Mouse (Mus musculus): ENCODE measurements at regions not wholly inside any gene's neighbourhood (a gene's known extent, or its start where the extent isn't known, plus 50 kb on each side); places are given as distances from the start of the nearest gene placed in this dataset.
A peak's percentile ranks its signal among the peaks of the same experiment; 100 is the strongest.

DNA sequence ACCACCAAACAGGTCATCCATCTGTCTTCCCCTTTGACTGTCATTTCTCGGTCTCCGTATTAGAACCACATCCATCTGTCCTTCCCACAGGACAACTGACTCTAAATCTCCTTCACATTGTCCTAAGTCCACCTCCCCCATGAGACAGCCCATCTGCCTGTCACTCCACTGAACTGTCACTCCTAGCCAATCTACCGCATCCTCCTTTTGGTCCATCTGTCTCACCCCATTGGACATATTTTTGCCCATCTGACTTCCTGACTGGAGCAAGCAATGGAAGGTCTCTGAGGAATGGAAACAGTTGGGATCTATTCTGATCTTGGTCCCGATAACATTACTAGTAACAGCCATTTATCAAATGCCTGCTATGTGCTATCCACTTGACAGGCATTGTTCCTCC lies 99.9 kb upstream of the Pkdcc start:
- 85% methylated on average over 4 of the region's 4 CpGs for WGBS

DNA sequence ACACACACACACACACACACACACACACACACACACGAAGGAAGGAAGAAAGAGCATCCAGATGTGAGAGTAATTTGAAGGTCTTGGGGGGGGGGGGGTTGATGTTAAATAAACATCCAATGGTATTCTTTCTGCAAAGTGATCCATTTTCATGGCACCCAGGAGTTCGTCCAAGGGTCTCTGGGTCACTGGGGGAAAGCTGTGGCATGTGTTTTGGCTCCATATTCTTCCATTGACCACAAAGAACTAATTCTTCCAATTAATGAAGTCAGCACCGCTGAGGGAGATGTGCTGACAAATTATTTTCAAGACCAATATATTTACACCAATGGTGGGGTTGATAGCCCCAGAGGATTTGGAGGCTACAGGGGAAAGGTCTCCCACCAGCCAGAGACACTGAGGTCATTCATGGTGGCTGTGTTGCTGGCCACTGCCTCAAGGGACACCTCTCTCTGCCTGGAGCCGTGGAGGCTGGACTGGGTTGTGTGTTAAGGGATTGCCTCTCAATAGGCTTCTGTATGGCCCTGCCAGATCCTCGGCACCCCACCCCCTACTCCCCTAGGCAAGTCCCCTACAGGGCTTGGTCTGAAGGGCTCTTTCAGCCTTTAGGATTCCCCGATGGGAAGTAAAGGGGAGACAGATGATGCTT lies 99.1 kb upstream of the Pkdcc start:
- H3K36me3 ChIP-seq, result no peaks in the 10 kb centered on the region
- WGBS, result 31% methylated on average over 5 of the region's 6 CpGs
- H3K9me3 ChIP-seq, result no peaks in the 10 kb centered on the region
- ATAC-seq (ENCODE audit: insufficient number of reproducible peaks, insufficient read depth, low FRiP score, low TSS enrichment, low read depth), result peak; percentile 71; the same call in 1 of the 2 replicates
- no peak overlapping the region for H3K4me3 ChIP-seq (replicated peaks)
- peak overlapping the region; percentile 30 for H3K27ac ChIP-seq
- H3K4me2 ChIP-seq, result no peak overlapping the region
- peaks cover 15% of the 10 kb centered on the region for H3K4me1 ChIP-seq (replicated peaks)
- H3K27me3 ChIP-seq, result peaks cover 90% of the 10 kb centered on the region
- H3K9ac ChIP-seq (replicated peaks), result no peak overlapping the region

More for the DNA sequence above, 99.9 kb upstream of the Pkdcc start:
- Histone ChIP-seq H3K4me1 (replicated peaks) (peaks cover 13% of the 10 kb centered on the region), H3K27me3 (peaks cover 89% of the 10 kb centered on the region), H3K27ac (peak overlapping the region; percentile 66), H3K4me2 (no peak overlapping the region), H3K36me3 (no peaks in the 10 kb centered on the region), H3K4me3 (replicated peaks) (no peak overlapping the region), H3K9ac (replicated peaks) (no peak overlapping the region), H3K9me3 (no peaks in the 10 kb centered on the region)
- no peak for ATAC-seq (ENCODE audit: insufficient number of reproducible peaks, insufficient read depth, low FRiP score, low TSS enrichment, low read depth)

DNA sequence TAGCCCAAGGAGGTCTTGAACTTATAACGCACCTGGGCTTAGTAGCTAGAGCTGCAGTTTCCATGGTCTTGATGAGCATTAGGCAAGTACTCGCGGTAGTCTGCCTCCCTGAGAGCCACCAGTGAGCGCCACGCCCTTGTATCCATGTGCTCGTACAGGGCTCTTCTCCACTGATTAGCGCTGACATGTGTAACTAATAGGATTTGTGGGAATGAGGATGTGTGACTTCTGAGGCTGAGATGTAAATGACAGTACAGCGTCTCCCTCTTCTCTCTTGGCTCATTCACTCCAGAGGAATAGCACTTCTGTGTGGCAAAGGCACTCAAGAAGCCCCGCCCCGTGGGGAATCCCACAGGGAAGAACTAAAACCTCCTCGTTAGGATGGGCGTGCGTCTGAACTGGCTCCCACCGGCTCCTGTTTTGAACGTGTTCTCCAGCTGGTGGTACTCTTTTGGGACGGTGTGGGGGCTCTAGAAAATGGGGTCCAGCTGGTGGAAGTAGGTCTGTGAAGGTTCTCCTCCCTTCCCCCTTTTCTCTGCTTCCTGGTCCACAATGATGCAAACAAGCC lies 94.3 kb upstream of the Pkdcc start:
- H3K4me1 ChIP-seq (replicated peaks), result peaks cover 34% of the 10 kb centered on the region
- no peak overlapping the region for H3K4me2 ChIP-seq
- H3K36me3 ChIP-seq, result no peaks in the 10 kb centered on the region
- H3K27me3 ChIP-seq, result peaks cover 89% of the 10 kb centered on the region
- H3K9ac ChIP-seq (replicated peaks), result no peak overlapping the region
- no peak for ATAC-seq (ENCODE audit: insufficient number of reproducible peaks, insufficient read depth, low FRiP score, low TSS enrichment, low read depth)
- 60% methylated on average over 16 of the region's 16 CpGs for WGBS
- H3K9me3 ChIP-seq, result no peaks in the 10 kb centered on the region
- no peak overlapping the region for H3K27ac ChIP-seq
- H3K4me3 ChIP-seq (replicated peaks), result no peak overlapping the region

DNA sequence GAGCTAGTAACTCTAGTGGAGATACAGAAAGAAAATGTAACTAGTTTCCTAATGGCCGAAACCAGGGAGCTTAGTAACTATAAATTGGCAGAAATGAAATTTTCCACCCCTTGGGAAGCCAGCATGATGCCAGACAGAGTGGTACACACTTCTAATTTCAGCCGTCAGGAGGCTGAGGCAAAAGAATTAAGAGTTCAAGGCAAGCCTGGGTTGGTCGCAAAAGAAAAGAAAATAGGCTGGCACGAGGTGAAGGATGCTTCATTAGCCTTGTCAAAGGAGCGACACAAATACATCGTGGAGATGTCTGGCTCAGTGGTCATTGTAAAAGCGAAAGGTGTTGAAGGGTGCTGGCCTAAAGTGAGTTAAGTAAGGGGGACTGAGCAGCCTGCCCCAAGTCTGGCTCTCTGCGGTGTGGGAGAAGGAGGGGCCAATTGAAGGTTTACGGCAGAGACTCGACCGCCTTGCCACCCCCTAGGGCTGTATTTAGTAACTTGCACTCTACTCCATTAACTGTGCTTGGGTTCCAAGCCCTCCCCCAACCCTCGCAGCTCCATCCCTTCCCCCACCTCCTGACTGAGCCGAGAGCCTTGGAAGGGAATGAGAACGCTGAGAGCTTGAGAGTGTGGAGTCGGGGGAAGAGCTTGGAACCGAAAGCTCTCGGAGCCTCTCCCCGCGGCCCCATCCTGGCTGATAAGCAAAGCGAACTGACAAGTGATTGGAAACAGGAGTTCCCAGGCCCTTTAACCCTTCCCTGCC lies 92.4 kb upstream of the Pkdcc start:
- 6% methylated on average over 20 of the region's 20 CpGs for WGBS
- no peaks in the 10 kb centered on the region for H3K9me3 ChIP-seq
- 0 out of 2 replicates have a peak overlapping the region, but pooled peaks have one; percentile 24 for H3K9ac ChIP-seq (replicated peaks)
- peaks cover 93% of the 10 kb centered on the region for H3K27me3 ChIP-seq
- ATAC-seq (ENCODE audit: insufficient number of reproducible peaks, insufficient read depth, low FRiP score, low TSS enrichment, low read depth), result peak; percentile 71
- H3K4me1 ChIP-seq (replicated peaks), result peaks cover 40% of the 10 kb centered on the region
- peak overlapping the region; percentile 50 for H3K4me2 ChIP-seq
- no peaks in the 10 kb centered on the region for H3K36me3 ChIP-seq
- H3K27ac ChIP-seq, result peak overlapping the region; percentile 47; the same call in 1 of the 2 replicates
- peak overlapping the region; percentile 21 for H3K4me3 ChIP-seq (replicated peaks)

DNA sequence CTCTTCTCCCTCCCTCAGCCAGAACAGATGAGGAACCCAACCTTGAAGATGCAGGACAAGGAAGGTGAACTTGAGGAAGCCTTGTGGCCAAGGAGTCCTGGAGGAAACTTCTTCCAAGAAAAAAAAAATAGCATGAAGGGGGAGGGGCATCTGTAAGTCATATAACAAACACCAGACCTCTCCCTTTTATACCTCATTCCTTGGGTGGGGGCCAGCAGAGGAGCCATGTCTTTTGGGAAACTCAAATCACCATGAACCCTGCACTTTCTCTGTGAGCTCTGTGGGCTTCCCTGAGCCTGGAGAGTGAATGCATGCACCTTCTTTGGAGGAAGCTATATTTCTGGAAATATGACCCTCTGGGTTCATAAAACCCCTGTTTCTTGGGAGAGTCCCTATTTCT lies 90.0 kb upstream of the Pkdcc start:
- Histone ChIP-seq H3K4me1 (replicated peaks) (peaks cover 44% of the 10 kb centered on the region), H3K4me2 (peak overlapping the region; percentile 8; the same call in 1 of the 2 replicates), H3K9me3 (no peaks in the 10 kb centered on the region), H3K36me3 (no peaks in the 10 kb centered on the region), H3K4me3 (replicated peaks) (no peak overlapping the region), H3K27me3 (peaks cover 96% of the 10 kb centered on the region), H3K27ac (peak overlapping the region; percentile 71; the same call in 1 of the 2 replicates), H3K9ac (replicated peaks) (no peak overlapping the region)
- no peak for ATAC-seq (ENCODE audit: insufficient number of reproducible peaks, insufficient read depth, low FRiP score, low TSS enrichment, low read depth)

DNA sequence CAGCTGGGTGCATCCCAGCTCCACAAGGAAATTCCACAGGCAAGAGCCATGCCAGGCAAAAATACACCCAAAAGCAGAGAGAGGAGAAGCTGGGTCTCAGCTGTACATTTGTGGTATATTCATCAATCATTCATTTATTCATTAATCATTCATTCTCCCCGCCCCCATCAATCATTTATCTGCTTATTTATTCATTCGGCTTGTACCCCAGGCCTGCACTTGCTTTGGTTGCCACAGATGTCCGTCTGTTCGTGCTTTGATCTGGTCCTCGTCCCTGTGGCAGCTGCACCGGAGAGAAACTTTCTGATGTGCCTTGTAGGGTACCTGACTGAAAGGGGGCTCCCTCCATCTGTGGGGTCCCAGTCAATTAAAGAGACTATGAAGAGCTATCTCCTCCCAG lies 87.2 kb upstream of the Pkdcc start:
- H3K9me3 ChIP-seq, result no peaks in the 10 kb centered on the region
- no peaks in the 10 kb centered on the region for H3K36me3 ChIP-seq
- peaks cover 96% of the 10 kb centered on the region for H3K27me3 ChIP-seq
- ATAC-seq (ENCODE audit: insufficient number of reproducible peaks, insufficient read depth, low FRiP score, low TSS enrichment, low read depth), result no peak
- WGBS, result 45% methylated on average over 6 of the region's 6 CpGs
- H3K9ac ChIP-seq (replicated peaks), result no peak overlapping the region
- no peak overlapping the region for H3K4me2 ChIP-seq
- H3K4me1 ChIP-seq (replicated peaks), result peaks cover 39% of the 10 kb centered on the region
- H3K27ac ChIP-seq, result no peak overlapping the region
- H3K4me3 ChIP-seq (replicated peaks), result no peak overlapping the region

DNA sequence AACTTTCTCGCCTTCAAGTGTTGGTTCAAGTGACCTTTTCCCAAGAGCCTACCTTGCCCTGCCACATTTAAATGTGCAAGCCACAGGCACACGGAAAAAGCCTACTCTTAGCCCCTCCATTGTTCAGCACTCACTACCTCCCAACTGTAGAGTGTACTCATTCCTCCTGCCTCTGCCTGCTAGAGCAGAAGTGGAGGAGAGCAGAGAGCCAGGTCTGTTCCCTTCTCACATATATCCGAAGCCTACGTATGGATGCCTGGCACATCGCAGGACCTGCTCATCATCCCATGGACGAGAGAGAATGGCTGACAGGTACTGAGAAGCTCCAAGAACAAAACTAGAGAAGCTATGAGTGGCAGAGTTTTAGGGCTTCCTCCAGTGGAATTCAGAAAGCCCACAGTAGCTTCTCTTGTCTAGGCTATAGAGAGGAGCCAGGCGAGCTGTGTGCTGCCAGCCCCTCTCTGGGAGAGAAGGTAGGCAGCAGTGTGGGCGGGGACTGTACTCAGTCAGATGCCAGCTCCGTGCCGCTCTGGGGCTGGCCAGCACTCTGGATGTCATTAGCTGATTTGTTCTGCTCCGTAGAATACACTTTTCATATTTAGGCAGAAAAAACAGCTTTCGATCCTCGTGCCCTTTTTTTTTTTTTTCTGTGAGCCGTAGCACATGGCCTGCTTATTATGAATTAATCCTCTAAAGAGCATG lies 86.1 kb upstream of the Pkdcc start:
- H3K9ac ChIP-seq (replicated peaks), result no peak overlapping the region
- H3K27ac ChIP-seq, result no peak overlapping the region
- H3K36me3 ChIP-seq, result no peaks in the 10 kb centered on the region
- H3K9me3 ChIP-seq, result no peaks in the 10 kb centered on the region
- H3K4me3 ChIP-seq (replicated peaks), result no peak overlapping the region
- peaks cover 94% of the 10 kb centered on the region for H3K27me3 ChIP-seq
- WGBS, result 58% methylated on average over 14 of the region's 14 CpGs
- ATAC-seq (ENCODE audit: insufficient number of reproducible peaks, insufficient read depth, low FRiP score, low TSS enrichment, low read depth), result no peak
- H3K4me1 ChIP-seq (replicated peaks), result peaks cover 40% of the 10 kb centered on the region
- no peak overlapping the region for H3K4me2 ChIP-seq

DNA sequence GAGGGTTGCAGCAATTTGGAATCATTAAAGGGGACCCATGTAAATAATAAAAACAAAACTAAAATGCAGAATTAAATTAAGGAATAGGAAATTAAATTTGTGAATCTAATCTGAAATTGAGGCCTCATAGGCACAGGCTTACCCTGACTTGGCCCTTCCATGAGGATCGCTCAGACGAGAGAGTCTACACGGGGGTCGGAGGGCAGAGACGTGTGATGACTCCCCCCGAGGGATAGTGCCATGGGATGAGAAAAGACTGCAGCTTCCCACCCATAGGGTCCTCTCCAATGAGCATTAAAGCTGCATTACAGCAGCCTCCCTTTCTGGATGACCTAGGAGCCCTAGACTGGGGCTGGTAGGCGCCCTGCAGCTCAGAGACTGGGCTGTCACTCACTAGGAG lies 85.4 kb upstream of the Pkdcc start:
- Histone ChIP-seq H3K9me3 (no peaks in the 10 kb centered on the region), H3K4me3 (replicated peaks) (no peak overlapping the region), H3K4me1 (replicated peaks) (peaks cover 36% of the 10 kb centered on the region), H3K27me3 (peaks cover 92% of the 10 kb centered on the region), H3K36me3 (no peaks in the 10 kb centered on the region), H3K9ac (replicated peaks) (no peak overlapping the region), H3K4me2 (no peak overlapping the region), H3K27ac (no peak overlapping the region)
- WGBS, result 71% methylated on average over 7 of the region's 7 CpGs
- ATAC-seq (ENCODE audit: insufficient number of reproducible peaks, insufficient read depth, low FRiP score, low TSS enrichment, low read depth), result no peak

DNA sequence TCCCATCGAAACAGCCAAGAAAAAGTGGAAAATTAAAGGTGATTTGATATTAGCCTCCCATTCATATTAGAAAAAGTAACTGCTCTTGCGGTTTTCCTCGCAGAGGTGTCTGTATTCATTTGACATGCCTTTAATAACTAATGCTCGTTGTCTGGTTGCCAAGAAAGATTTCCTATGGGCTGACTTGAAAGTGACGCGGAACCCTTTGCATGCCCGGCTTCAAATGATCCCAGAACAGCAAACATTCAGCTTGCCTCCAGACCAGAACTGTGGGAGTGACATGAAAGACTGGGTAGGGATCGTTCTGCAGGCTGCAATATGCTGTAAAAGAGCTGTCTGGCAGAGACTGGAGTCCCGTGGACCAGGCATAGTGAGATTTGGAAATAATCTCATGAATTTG lies 81.9 kb upstream of the Pkdcc start:
- Histone ChIP-seq H3K4me2 (no peak overlapping the region), H3K27ac (peak overlapping the region; percentile 17; the same call in 1 of the 2 replicates), H3K4me1 (replicated peaks) (peaks cover 28% of the 10 kb centered on the region), H3K27me3 (peaks cover 93% of the 10 kb centered on the region), H3K36me3 (no peaks in the 10 kb centered on the region), H3K9ac (replicated peaks) (no peak overlapping the region), H3K4me3 (replicated peaks) (no peak overlapping the region), H3K9me3 (no peaks in the 10 kb centered on the region)
- no peak for ATAC-seq (ENCODE audit: insufficient number of reproducible peaks, insufficient read depth, low FRiP score, low TSS enrichment, low read depth)
- WGBS, result 51% methylated on average over 9 of the region's 9 CpGs

DNA sequence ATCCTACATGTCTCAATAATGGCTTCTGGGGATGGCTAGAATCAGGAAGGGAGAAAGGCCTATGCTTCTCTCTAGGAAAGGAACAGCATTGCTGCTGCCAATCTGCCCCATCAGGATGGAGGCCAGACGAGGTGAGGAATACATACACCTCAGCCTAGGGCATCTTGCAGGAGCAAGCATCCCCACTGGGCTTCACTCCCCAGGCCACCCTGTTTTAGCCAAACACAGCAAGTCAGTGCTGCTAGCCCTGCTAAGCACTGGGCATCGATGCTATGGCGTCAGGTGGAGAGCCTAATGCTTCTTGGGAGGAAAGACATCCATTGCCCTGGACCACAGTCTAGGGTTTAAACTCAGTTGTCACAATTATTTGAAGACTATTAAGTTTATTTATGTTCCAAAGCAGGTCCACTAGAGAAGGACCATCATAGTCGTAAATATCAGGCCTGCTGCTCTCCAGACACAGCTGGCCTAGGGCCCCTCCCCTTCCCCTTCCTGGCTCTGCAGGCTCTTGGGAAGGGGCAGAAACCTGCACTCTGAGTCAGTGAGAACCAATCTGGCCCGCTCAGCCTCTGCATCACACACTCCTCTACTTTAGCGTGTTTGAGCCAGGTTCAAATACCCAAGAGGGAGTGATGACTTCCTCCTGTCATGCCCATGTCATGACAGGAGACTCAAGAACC lies 79.5 kb upstream of the Pkdcc start:
- H3K4me1 ChIP-seq (replicated peaks), result peaks cover 44% of the 10 kb centered on the region
- H3K27me3 ChIP-seq, result peaks cover 91% of the 10 kb centered on the region
- no peak overlapping the region for H3K27ac ChIP-seq
- H3K36me3 ChIP-seq, result no peaks in the 10 kb centered on the region
- no peak overlapping the region for H3K4me3 ChIP-seq (replicated peaks)
- ATAC-seq (ENCODE audit: insufficient number of reproducible peaks, insufficient read depth, low FRiP score, low TSS enrichment, low read depth), result no peak
- no peak overlapping the region for H3K4me2 ChIP-seq
- 23% methylated on average over 6 of the region's 6 CpGs for WGBS
- no peaks in the 10 kb centered on the region for H3K9me3 ChIP-seq
- no peak overlapping the region for H3K9ac ChIP-seq (replicated peaks)

DNA sequence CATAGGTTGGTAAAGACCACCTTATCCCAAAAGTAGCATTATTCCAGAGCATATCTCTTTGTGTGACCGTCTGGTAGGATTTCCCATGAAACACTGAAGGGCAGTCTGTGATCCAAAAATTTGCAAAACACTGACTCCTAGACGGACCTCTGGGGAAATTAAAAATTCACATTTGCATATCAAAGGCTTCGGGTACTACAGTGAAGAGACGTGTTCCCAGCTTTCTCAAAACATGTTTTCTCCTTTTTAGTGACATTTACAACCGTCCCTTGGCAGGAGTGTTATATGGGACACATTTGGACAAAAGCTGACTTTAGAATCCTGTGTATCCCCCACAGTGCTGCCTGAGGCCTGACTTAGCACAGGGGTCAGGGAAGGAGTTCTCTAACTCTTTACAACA lies 78.8 kb upstream of the Pkdcc start:
- Histone ChIP-seq H3K27ac (no peak overlapping the region), H3K4me1 (replicated peaks) (peaks cover 44% of the 10 kb centered on the region), H3K9me3 (no peaks in the 10 kb centered on the region), H3K9ac (replicated peaks) (no peak overlapping the region), H3K27me3 (peaks cover 84% of the 10 kb centered on the region), H3K4me2 (no peak overlapping the region), H3K4me3 (replicated peaks) (no peak overlapping the region), H3K36me3 (no peaks in the 10 kb centered on the region)
- ATAC-seq (ENCODE audit: insufficient number of reproducible peaks, insufficient read depth, low FRiP score, low TSS enrichment, low read depth), result no peak
- 46% methylated on average over 5 of the region's 5 CpGs for WGBS
